Mouse (Mus musculus) hindbrain, embryonic 16.5 days (tissue): Measurements from ENCODE around the gene Tm7sf2. TPM values are rescaled to one million over a fixed set of nuclear protein-coding genes. Genes with fewer than 3 reads are reported as not detected.
"Not testable (repeated sequence)": the region's sequence is repeated elsewhere in the genome, so short reads cannot be mapped to it uniquely, and the experiment has no call there.

ENCODE experiments used
- ATAC-seq: fragments of 200-750 bp; cut with Nextera tagmentation; 2 replicates; pipeline ENCODE4 v1.8.0; 2017; ENCODE audit warnings: moderate TSS enrichment, moderate library complexity
- H3K27ac ChIP-seq: fragments of 300-500 bp; sonication (generic); 2 replicates; pipeline ENCODE4 v1.5.1; 2014; ENCODE audit warnings: low read depth, mild to moderate bottlenecking, control low read depth, low read length, moderate library complexity
- H3K27me3 ChIP-seq: fragments of 300-500 bp; sonication (generic); replicated peaks from 2 replicates; pipeline ENCODE4 v1.6.1; 2014; ENCODE audit warnings: low read length; ENCODE audit not compliant: control insufficient read depth, insufficient read depth
- H3K36me3 ChIP-seq: fragments of 300-500 bp; sonication (generic); 2 replicates; pipeline ENCODE4 v1.6.1; 2014; ENCODE audit warnings: mild to moderate bottlenecking, low read length, moderate library complexity, mixed read lengths; ENCODE audit not compliant: control insufficient read depth, insufficient read depth
- H3K4me1 ChIP-seq: fragments of 300-500 bp; sonication (generic); 2 replicates; pipeline ENCODE4 v1.6.1; 2014; ENCODE audit warnings: low read depth, low read length; ENCODE audit not compliant: control insufficient read depth, insufficient read depth
- H3K4me2 ChIP-seq: fragments of 300-500 bp; sonication (generic); 2 replicates; pipeline ENCODE4 v1.6.1; 2014; ENCODE audit warnings: mild to moderate bottlenecking, low read length, control low read depth, moderate library complexity
- H3K4me3 ChIP-seq: fragments of 300-500 bp; sonication (generic); 2 replicates; pipeline ENCODE4 v1.5.1; 2014; ENCODE audit warnings: mild to moderate bottlenecking, low read length, control low read depth, moderate library complexity
- H3K9ac ChIP-seq: fragments of 300-500 bp; sonication (generic); 2 replicates; pipeline ENCODE4 v1.6.1; 2014; ENCODE audit warnings: low read depth, mild to moderate bottlenecking, control low read depth, low read length, moderate library complexity
- H3K9me3 ChIP-seq: fragments of 300-500 bp; sonication (generic); 2 replicates; pipeline ENCODE4 v1.6.1; 2014; ENCODE audit warnings: mild to moderate bottlenecking, low read length, moderate library complexity; ENCODE audit not compliant: control insufficient read depth
- WGBS: fragments of 180-500 bp; shearing (Covaris S2); extraction: QIAGEN DNeasy Blood & Tissue Kit; methylation state at CpG from one replicate; pipeline ENCODE4 v1.1.7; 2014; 5-methylcytosine and 5-hydroxymethylcytosine counted together
- polyA plus RNA-seq: library from polyadenylated mRNA; unstranded; fragments of >200 nt; fragmentation: Nextera tagmentation; extraction: Ambion mirVana; gene quantifications from 2 replicates; pipeline ENCODE4 v1.2.1, GENCODE M21; 2015

Tm7sf2 gene
- polyA plus RNA-seq, 1 experiment from 2014 or later: 64.6 TPM

DNA sequence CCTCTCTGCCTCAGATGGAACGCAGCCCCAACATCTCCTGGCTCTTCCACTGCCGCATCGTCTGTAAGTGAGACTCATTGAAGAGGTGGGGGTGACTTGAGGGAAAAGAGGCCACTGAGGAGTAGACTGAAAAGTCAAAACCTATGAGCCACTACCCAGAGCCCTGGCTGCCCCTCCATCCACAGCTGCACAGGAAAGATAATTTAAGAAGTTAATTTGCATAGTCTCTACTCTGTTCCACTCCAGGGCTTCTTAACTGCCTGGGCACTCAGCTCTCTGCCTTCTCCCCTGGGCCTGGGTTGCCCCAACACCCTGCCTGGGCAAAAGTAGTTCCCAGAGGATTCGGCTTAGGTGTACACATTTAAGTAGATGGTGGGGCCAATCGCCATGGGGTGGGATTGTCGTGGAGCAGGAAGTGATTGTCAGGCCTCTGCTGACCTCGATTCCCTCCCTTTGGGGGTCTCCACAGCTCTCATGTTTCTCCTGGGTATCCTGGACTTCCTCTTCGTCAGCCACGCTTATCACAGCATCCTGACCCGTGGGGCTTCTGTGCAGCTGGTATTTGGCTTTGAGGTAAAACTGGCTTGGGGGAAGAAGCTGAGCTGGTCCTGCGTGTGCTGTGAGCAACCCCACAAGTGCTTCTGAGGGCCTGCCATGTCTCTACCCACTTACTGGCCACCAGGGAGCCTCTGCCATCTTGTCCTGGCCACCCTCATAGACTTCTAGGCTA lies 19.3 kb downstream of the Tm7sf2 start:
- Histone ChIP-seq H3K36me3 (peaks cover 47% of the 10 kb centered on the region), H3K4me3 (no peak overlapping the region), H3K9ac (no peak overlapping the region), H3K27ac (no peak overlapping the region), H3K27me3 (no peaks in the 10 kb centered on the region), H3K9me3 (no peaks in the 10 kb centered on the region), H3K4me1 (peaks cover 21% of the 10 kb centered on the region), H3K4me2 (no peak overlapping the region)
- no peak for ATAC-seq
- whole genome bisulfite sequencing: 87% methylated on average over 11 of the region's 11 CpGs

- no peak for ATAC-seq
- Histone ChIP-seq H3K27me3 (no peaks in the 10 kb centered on the region), H3K36me3 (peaks cover 39% of the 10 kb centered on the region), H3K27ac (no peak overlapping the region), H3K4me2 (peak overlapping the region; percentile 86), H3K9me3 (no peaks in the 10 kb centered on the region), H3K4me1 (peaks cover 21% of the 10 kb centered on the region), H3K9ac (peak overlapping the region; percentile 91), H3K4me3 (peak overlapping the region; percentile 90)
- 92% methylated on average over 8 of the region's 8 CpGs for WGBS
Measured at GRCm38 (mm10) chr19:6047899-6048166, 20.3 kb downstream of the Tm7sf2 start.

GRCm38 (mm10) chr19:6047154-6047898 lies 20.8 kb downstream of the Tm7sf2 start:
- Histone ChIP-seq H3K27ac (peak overlapping the region; percentile 99), H3K27me3 (no peaks in the 10 kb centered on the region), H3K36me3 (peaks cover 34% of the 10 kb centered on the region), H3K9me3 (no peaks in the 10 kb centered on the region), H3K4me2 (peak overlapping the region; percentile 86), H3K4me3 (peak overlapping the region; percentile 90), H3K4me1 (peaks cover 21% of the 10 kb centered on the region), H3K9ac (peak overlapping the region; percentile 91)
- ATAC-seq: peak; percentile 12
- 1% methylated on average over 37 of the region's 44 CpGs for WGBS

DNA sequence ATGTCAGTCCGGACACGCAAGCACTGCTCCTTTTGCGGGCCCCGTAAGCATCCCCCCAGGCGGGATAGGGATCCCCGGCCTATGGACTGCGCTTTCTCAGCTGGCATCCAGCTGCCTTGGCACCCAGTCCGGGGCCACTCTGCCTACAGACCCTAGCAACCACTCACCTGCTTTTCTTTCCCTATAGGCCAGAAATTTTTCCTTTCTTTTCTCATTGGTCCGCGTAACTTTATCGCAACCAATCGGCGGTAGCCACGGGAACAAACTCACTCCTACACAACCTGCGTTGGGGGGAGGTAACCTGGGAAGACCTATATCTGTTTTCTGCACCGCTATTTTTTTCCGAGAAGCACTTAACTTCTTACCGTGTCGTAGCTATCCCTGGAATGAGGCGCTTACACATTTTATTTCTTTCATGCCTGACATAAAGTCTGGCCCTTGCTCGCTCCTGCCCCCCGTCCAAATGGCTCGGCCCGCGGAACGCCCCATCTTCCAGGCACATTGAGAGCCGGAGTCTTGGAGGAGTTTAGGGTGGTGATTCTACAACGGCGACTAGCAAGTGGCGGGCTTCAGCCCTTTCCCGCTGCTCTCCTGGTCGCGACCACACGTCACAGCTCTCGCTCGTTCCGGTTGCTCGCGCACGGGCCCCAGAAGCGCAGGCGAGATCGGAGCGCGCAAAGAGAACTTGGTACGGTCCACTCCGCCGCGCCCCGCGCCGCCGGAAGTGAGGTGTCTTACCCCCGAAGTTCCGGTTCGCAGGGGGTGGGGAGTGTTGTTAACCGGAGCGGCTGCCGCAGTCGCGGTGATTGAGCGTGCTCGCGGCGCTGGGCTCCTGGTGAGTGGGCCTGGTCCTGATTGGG lies 21.6 kb downstream of the Tm7sf2 start, which contains the start of gene Syvn1:
Gene Syvn1 (plus strand): TSS at position 283 of the 860 bp plus-strand sequence.
- Histone ChIP-seq H3K4me1 (peaks cover 21% of the 10 kb centered on the region), H3K36me3 (peaks cover 27% of the 10 kb centered on the region), H3K27ac (peak within 1 kb of the TSS; percentile 99), H3K9me3 (no peaks in the 10 kb centered on the region), H3K27me3 (no peaks in the 10 kb centered on the region), H3K4me3 (peak within 1 kb of the TSS; percentile 90), H3K9ac (peak within 1 kb of the TSS; percentile 91), H3K4me2 (peak within 1 kb of the TSS; percentile 86)
- WGBS: under 1% methylated on average over 65 of the region's 65 CpGs
- peak; percentile 92 for ATAC-seq

DNA sequence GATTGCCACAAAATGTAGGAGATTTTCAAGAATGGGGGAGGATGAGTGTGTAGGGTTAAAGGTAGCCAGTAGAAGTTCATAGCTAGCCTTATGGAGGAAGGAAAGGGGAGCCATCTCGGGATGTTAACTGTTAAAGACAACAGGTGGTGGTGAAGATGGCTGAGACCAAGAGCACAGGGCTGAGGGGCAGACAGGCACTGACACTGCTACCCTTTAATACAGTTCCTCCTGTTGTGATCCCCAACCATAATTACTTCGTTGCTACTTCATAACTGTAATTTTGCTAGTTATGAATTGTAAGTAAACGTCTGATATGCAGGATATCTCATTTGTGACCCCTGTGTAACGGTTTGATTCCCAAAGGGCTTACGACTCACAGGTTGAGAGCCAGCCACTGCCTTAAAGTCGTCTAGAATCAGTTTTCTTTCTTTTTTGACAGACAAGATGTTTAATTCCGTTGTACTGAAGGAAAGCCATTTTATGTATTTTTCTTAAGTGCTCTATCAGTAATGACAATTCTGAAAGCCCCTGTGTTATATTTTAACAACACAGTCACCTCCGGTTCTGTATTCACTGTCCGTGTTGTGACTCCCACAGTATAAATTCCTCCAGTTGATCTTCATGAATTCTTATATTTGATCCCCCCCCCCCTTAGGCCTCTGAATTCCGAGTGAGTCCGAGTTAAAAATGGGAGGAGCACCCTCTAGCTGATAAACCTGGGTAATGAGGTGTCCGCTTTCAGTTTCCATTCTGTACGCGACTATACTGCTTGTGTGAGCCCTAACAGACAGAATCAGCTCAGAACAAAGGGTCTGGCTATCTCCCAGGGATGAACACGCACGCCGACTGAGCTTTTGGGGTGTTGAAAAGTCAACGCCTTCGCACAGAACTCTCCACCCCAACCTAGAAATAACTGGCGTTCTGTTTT lies 22.5 kb downstream of the Tm7sf2 start:
- peak overlapping the region; percentile 91 for H3K9ac ChIP-seq
- peak overlapping the region; percentile 99 for H3K27ac ChIP-seq
- H3K4me3 ChIP-seq: peak overlapping the region; percentile 90
- 16% methylated on average over 20 of the region's 20 CpGs for WGBS
- H3K9me3 ChIP-seq: no peaks in the 10 kb centered on the region
- H3K4me2 ChIP-seq: peak overlapping the region; percentile 86
- H3K27me3 ChIP-seq: no peaks in the 10 kb centered on the region
- peaks cover 18% of the 10 kb centered on the region for H3K36me3 ChIP-seq
- peaks cover 21% of the 10 kb centered on the region for H3K4me1 ChIP-seq
- ATAC-seq: peak; percentile 54

DNA sequence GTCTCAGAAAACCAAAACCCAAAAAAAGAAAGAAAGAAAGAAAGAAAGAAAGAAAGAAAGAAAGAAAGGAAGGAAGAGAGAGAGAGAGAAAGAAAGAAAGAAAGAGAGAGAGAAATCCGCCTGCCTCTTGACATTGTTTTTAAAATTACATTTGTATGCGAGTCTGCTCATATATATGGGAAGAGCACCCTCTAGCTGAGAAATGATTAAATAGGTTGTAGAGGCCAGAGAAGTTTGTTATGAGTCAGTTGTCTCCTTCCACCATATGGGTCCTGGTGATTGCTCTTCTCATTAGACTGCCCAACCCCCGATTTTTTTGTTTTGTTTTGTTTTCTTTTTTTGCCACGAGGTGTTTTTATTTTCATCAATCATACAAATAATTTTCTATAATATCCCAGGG lies 24.1 kb downstream of the Tm7sf2 start:
- H3K27me3 ChIP-seq, H3K4me3 ChIP-seq, H3K4me2 ChIP-seq, H3K36me3 ChIP-seq, H3K9me3 ChIP-seq, ATAC-seq, H3K9ac ChIP-seq, H3K27ac ChIP-seq: not testable (repeated sequence)
- H3K4me1 ChIP-seq: peaks cover 21% of the 10 kb centered on the region
- 63% methylated on average over 4 of the region's 4 CpGs for WGBS

GRCm38 (mm10) chr19:6042293-6042692 lies 25.9 kb downstream of the Tm7sf2 start:
- H3K4me1 ChIP-seq: peaks cover 7% of the 10 kb centered on the region
- no peaks in the 10 kb centered on the region for H3K27me3 ChIP-seq
- ATAC-seq: no peak
- H3K4me3 ChIP-seq: no peak overlapping the region
- no peak overlapping the region for H3K27ac ChIP-seq
- H3K36me3 ChIP-seq: no peaks in the 10 kb centered on the region
- WGBS: 66% methylated on average over 9 of the region's 9 CpGs
- no peaks in the 10 kb centered on the region for H3K9me3 ChIP-seq
- no peak overlapping the region for H3K9ac ChIP-seq
- no peak overlapping the region for H3K4me2 ChIP-seq

- H3K27ac ChIP-seq: no peak overlapping the region
- no peak overlapping the region for H3K9ac ChIP-seq
- no peaks in the 10 kb centered on the region for H3K36me3 ChIP-seq
- no peak overlapping the region for H3K4me2 ChIP-seq
- H3K27me3 ChIP-seq: no peaks in the 10 kb centered on the region
- no peak for ATAC-seq
- peaks cover 1% of the 10 kb centered on the region for H3K4me1 ChIP-seq
- no peak overlapping the region for H3K4me3 ChIP-seq
- no peaks in the 10 kb centered on the region for H3K9me3 ChIP-seq
Measured at GRCm38 (mm10) chr19:6040002-6040401, 28.2 kb downstream of the Tm7sf2 start.
